Mouse (Mus musculus) cortical plate, adult 2 months (tissue): ENCODE measurements around the gene Psma3.

Experiments
- CTCF ChIP-seq: fragments of 200-500 bp; IDR thresholded peaks from 2 replicates; pipeline ENCODE4 v1.5.1; 2011; ENCODE audit warnings: mild to moderate bottlenecking, control low read depth, low read length; ENCODE audit not compliant: insufficient read depth; ENCODE audit errors: extremely low read depth
- POLR2A ChIP-seq: fragments of 200-500 bp; IDR thresholded peaks from 2 replicates; pipeline ENCODE4 v1.6.1; 2011; ENCODE audit warnings: mild to moderate bottlenecking, low read length, control low read depth; ENCODE audit not compliant: insufficient read depth; ENCODE audit errors: extremely low read depth

- TF ChIP-seq POLR2A, result no peak
- TF ChIP-seq CTCF, result no peak
Measured at GRCm38 (mm10) chr12:70975406-70975805, 985 bp downstream of the Psma3 start.
